Mouse (Mus musculus): ENCODE measurements around the gene Smyd2. TPM values are rescaled to one million over a fixed set of nuclear protein-coding genes. Genes with fewer than 3 reads are reported as not detected.
A peak's percentile ranks its signal among the peaks of the same experiment; 100 is the strongest.

The Smyd2 gene
- polyA plus RNA-seq, 1 experiment, result 36.5 TPM

GRCm38 (mm10) chr1:189922721-189923120 is 558 bp upstream of the Smyd2 start:
- H3K4me1 ChIP-seq (replicated peaks; ENCODE audit: control insufficient read depth, insufficient read depth, low read length), result peaks cover 8% of the 10 kb centered on the region
- no peaks in the 10 kb centered on the region for H3K27me3 ChIP-seq (ENCODE audit: control insufficient read depth, insufficient read depth, low read length)
- no peaks in the 10 kb centered on the region for H3K36me3 ChIP-seq (ENCODE audit: control insufficient read depth, insufficient read depth, low read length)
- 41% methylated on average over 9 of the region's 9 CpGs for WGBS
- no peak overlapping the region; the same call in 1 of the 2 replicates for H3K4me3 ChIP-seq (ENCODE audit: control insufficient read depth, insufficient read depth, low read length)
- no peak for DNase-seq
- TF ChIP-seq POLR2A (IDR thresholded peaks at IDR 0.05; ENCODE audit: control insufficient read depth, extremely low read depth, insufficient read depth, low read length, poor library complexity) (no peak), CTCF (IDR thresholded peaks at IDR 0.05; ENCODE audit: borderline replicate concordance, control insufficient read depth, extremely low read depth, insufficient read depth, low read length, poor library complexity) (no peak)
- H3K27ac ChIP-seq (ENCODE audit: control insufficient read depth, insufficient read depth, low read length), result no peak overlapping the region

GRCm38 (mm10) chr1:189921568-189921817 is 670 bp downstream of the Smyd2 start:
- 28% methylated on average over 4 of the region's 4 CpGs for WGBS
- peaks cover 18% of the 10 kb centered on the region for H3K4me1 ChIP-seq (replicated peaks; ENCODE audit: control insufficient read depth, insufficient read depth, low read length)

GRCm38 (mm10) chr1:189920701-189921567 is 1.2 kb downstream of the Smyd2 start:
- H3K4me3 ChIP-seq (ENCODE audit: control insufficient read depth, insufficient read depth, low read length), result no peak overlapping the region
- TF ChIP-seq CTCF (IDR thresholded peaks at IDR 0.05; ENCODE audit: borderline replicate concordance, control insufficient read depth, extremely low read depth, insufficient read depth, low read length, poor library complexity) (no peak), POLR2A (IDR thresholded peaks at IDR 0.05; ENCODE audit: control insufficient read depth, extremely low read depth, insufficient read depth, low read length, poor library complexity) (no peak)
- H3K27ac ChIP-seq (ENCODE audit: control insufficient read depth, insufficient read depth, low read length), result no peak overlapping the region
- DNase-seq, result no peak
- no peaks in the 10 kb centered on the region for H3K36me3 ChIP-seq (ENCODE audit: control insufficient read depth, insufficient read depth, low read length)
- H3K4me1 ChIP-seq (replicated peaks; ENCODE audit: control insufficient read depth, insufficient read depth, low read length), result peaks cover 19% of the 10 kb centered on the region
- 79% methylated on average over 28 of the region's 28 CpGs for WGBS
- H3K27me3 ChIP-seq (ENCODE audit: control insufficient read depth, insufficient read depth, low read length), result no peaks in the 10 kb centered on the region

More at GRCm38 (mm10) chr1:189921568-189921817, 670 bp downstream of the Smyd2 start:
- H3K4me3 ChIP-seq (ENCODE audit: control insufficient read depth, insufficient read depth, low read length), result peak overlapping the region; percentile 66
- H3K27ac ChIP-seq (ENCODE audit: control insufficient read depth, insufficient read depth, low read length), result no peak overlapping the region
- no peaks in the 10 kb centered on the region for H3K36me3 ChIP-seq (ENCODE audit: control insufficient read depth, insufficient read depth, low read length)
- no peak for DNase-seq
- TF ChIP-seq POLR2A (IDR thresholded peaks at IDR 0.05; ENCODE audit: control insufficient read depth, extremely low read depth, insufficient read depth, low read length, poor library complexity), result no peak
- TF ChIP-seq CTCF (IDR thresholded peaks at IDR 0.05; ENCODE audit: borderline replicate concordance, control insufficient read depth, extremely low read depth, insufficient read depth, low read length, poor library complexity), result no peak
- H3K27me3 ChIP-seq (ENCODE audit: control insufficient read depth, insufficient read depth, low read length), result no peaks in the 10 kb centered on the region

GRCm38 (mm10) chr1:189919756-189920155 is 2.4 kb downstream of the Smyd2 start:
- DNase-seq, result no peak
- H3K4me1 ChIP-seq (replicated peaks; ENCODE audit: control insufficient read depth, insufficient read depth, low read length), result peaks cover 19% of the 10 kb centered on the region
- no peaks in the 10 kb centered on the region for H3K36me3 ChIP-seq (ENCODE audit: control insufficient read depth, insufficient read depth, low read length)
- H3K27me3 ChIP-seq (ENCODE audit: control insufficient read depth, insufficient read depth, low read length), result no peaks in the 10 kb centered on the region
- 96% methylated on average over 3 of the region's 3 CpGs for WGBS
- TF ChIP-seq POLR2A (IDR thresholded peaks at IDR 0.05; ENCODE audit: control insufficient read depth, extremely low read depth, insufficient read depth, low read length, poor library complexity) (no peak), CTCF (IDR thresholded peaks at IDR 0.05; ENCODE audit: borderline replicate concordance, control insufficient read depth, extremely low read depth, insufficient read depth, low read length, poor library complexity) (no peak)
- H3K27ac ChIP-seq (ENCODE audit: control insufficient read depth, insufficient read depth, low read length), result no peak overlapping the region
- H3K4me3 ChIP-seq (ENCODE audit: control insufficient read depth, insufficient read depth, low read length), result no peak overlapping the region

DNA sequence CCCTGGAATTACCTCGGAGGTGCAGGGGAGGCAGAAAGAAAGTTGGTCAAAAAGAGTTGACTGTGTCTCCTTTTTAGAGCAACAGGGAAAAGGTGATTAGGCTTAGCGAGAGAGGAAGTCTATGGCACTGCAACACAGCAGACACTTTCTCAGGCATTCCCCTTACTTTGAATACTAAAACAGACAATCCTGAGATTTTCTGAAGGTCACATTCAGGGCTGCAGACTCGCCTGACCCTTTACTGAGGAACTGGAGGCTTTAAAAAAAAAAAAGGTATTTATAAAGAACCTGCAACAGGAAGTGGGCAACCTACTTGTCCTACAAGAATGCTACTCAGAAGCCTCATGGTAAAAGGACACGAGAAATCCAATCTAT is 5.0 kb downstream of the Smyd2 start:
- Histone ChIP-seq H3K27me3 (ENCODE audit: control insufficient read depth, insufficient read depth, low read length) (no peaks in the 10 kb centered on the region), H3K4me3 (ENCODE audit: control insufficient read depth, insufficient read depth, low read length) (no peak overlapping the region), H3K27ac (ENCODE audit: control insufficient read depth, insufficient read depth, low read length) (no peak overlapping the region), H3K36me3 (ENCODE audit: control insufficient read depth, insufficient read depth, low read length) (no peaks in the 10 kb centered on the region), H3K4me1 (replicated peaks; ENCODE audit: control insufficient read depth, insufficient read depth, low read length) (peaks cover 17% of the 10 kb centered on the region)
- no peak for DNase-seq
- TF ChIP-seq CTCF (IDR thresholded peaks at IDR 0.05; ENCODE audit: borderline replicate concordance, control insufficient read depth, extremely low read depth, insufficient read depth, low read length, poor library complexity), result no peak
- TF ChIP-seq POLR2A (IDR thresholded peaks at IDR 0.05; ENCODE audit: control insufficient read depth, extremely low read depth, insufficient read depth, low read length, poor library complexity), result no peak
- 37% methylated on average over 4 of the region's 4 CpGs for WGBS

GRCm38 (mm10) chr1:189916422-189917125 is 5.6 kb downstream of the Smyd2 start:
- Histone ChIP-seq H3K4me3 (ENCODE audit: control insufficient read depth, insufficient read depth, low read length) (no peak overlapping the region), H3K27me3 (ENCODE audit: control insufficient read depth, insufficient read depth, low read length) (no peaks in the 10 kb centered on the region), H3K36me3 (ENCODE audit: control insufficient read depth, insufficient read depth, low read length) (no peaks in the 10 kb centered on the region), H3K27ac (ENCODE audit: control insufficient read depth, insufficient read depth, low read length) (no peak overlapping the region), H3K4me1 (replicated peaks; ENCODE audit: control insufficient read depth, insufficient read depth, low read length) (peaks cover 12% of the 10 kb centered on the region)
- TF ChIP-seq POLR2A (IDR thresholded peaks at IDR 0.05; ENCODE audit: control insufficient read depth, extremely low read depth, insufficient read depth, low read length, poor library complexity), result no peak
- TF ChIP-seq CTCF (IDR thresholded peaks at IDR 0.05; ENCODE audit: borderline replicate concordance, control insufficient read depth, extremely low read depth, insufficient read depth, low read length, poor library complexity), result no peak
- WGBS, result 63% methylated on average over 10 of the region's 10 CpGs
- DNase-seq, result no peak

Measured in thymus, adult 2 months (tissue).